Mouse (Mus musculus) intestine, postnatal 0 days (tissue): ENCODE measurements at regions not wholly inside any gene's neighbourhood (a gene's known extent, or its start where the extent isn't known, plus 50 kb on each side); places are given as distances from the start of the nearest gene placed in this dataset.

ENCODE experiments used
- ATAC-seq: fragments of 200-750 bp; cut with Nextera tagmentation; 2 replicates; pipeline ENCODE4 v1.8.0; 2017; ENCODE audit warnings: mild to moderate bottlenecking, moderate TSS enrichment, moderate library complexity
- H3K27ac ChIP-seq: fragments of 300-500 bp; sonication (generic); 2 replicates; pipeline ENCODE4 v1.5.1; 2014; ENCODE audit warnings: mild to moderate bottlenecking, low read depth, low read length, moderate library complexity
- H3K27me3 ChIP-seq: fragments of 300-500 bp; sonication (generic); replicated peaks from 2 replicates; pipeline ENCODE4 v1.6.1; 2014; ENCODE audit warnings: low read length, mixed read lengths; ENCODE audit not compliant: control insufficient read depth, insufficient read depth
- H3K36me3 ChIP-seq: fragments of 300-500 bp; sonication (generic); 2 replicates; pipeline ENCODE4 v1.6.1; 2014; ENCODE audit warnings: mild to moderate bottlenecking, moderate library complexity; ENCODE audit not compliant: control insufficient read depth, insufficient read depth
- H3K4me1 ChIP-seq: fragments of 300-500 bp; sonication (generic); replicated peaks from 2 replicates; pipeline ENCODE4 v1.6.1; 2014; ENCODE audit warnings: antibody characterized with exemption, low read length, mixed read lengths; ENCODE audit not compliant: control insufficient read depth, insufficient read depth
- H3K4me2 ChIP-seq: fragments of 300-500 bp; sonication (generic); replicated peaks from 2 replicates; pipeline ENCODE4 v1.6.1; 2014; ENCODE audit warnings: low read depth, mild to moderate bottlenecking, moderate library complexity
- H3K4me3 ChIP-seq: fragments of 300-500 bp; sonication (generic); 2 replicates; pipeline ENCODE4 v1.5.1; 2014; ENCODE audit warnings: low read depth, low read length
- H3K9ac ChIP-seq: fragments of 300-500 bp; sonication (generic); 2 replicates; pipeline ENCODE4 v1.6.1; 2014; ENCODE audit warnings: mild to moderate bottlenecking, low read depth, low read length
- H3K9me3 ChIP-seq: fragments of 300-500 bp; sonication (generic); 2 replicates; pipeline ENCODE4 v1.6.1; 2016; ENCODE audit warnings: mixed run types; ENCODE audit not compliant: control insufficient read depth
- CTCF ChIP-seq: sonication (generic); IDR thresholded peaks from 2 replicates; pipeline ENCODE4 v1.5.1; 2016; ENCODE audit warnings: low read depth, mild to moderate bottlenecking, control low read depth, antibody characterized with exemption, moderate library complexity
- WGBS: fragments of 180-500 bp; shearing (Covaris S2); extraction: QIAGEN DNeasy Blood & Tissue Kit; methylation state at CpG from one replicate; pipeline ENCODE4 v1.1.7; 2014; 5-methylcytosine and 5-hydroxymethylcytosine counted together

- H3K4me1 ChIP-seq: no peaks in the 10 kb centered on the region
- H3K4me2 ChIP-seq: no peak overlapping the region
- H3K9ac ChIP-seq: no peak overlapping the region
- H3K27ac ChIP-seq: no peak overlapping the region
- ATAC-seq: no peak
- H3K4me3 ChIP-seq: no peak overlapping the region
- H3K36me3 ChIP-seq: no peaks in the 10 kb centered on the region
- no peak for TF ChIP-seq CTCF
- H3K9me3 ChIP-seq: no peaks in the 10 kb centered on the region
- H3K27me3 ChIP-seq: no peaks in the 10 kb centered on the region
Measured at GRCm38 (mm10) chr12:48929035-48929434, 453.4 kb upstream of the Foxg1 start.

GRCm38 (mm10) chr12:48946505-48946904 lies 436.0 kb upstream of the Foxg1 start:
- Histone ChIP-seq H3K4me3 (no peak overlapping the region), H3K9ac (no peak overlapping the region), H3K27me3 (no peaks in the 10 kb centered on the region), H3K9me3 (no peaks in the 10 kb centered on the region), H3K4me1 (no peaks in the 10 kb centered on the region), H3K4me2 (no peak overlapping the region), H3K27ac (no peak overlapping the region), H3K36me3 (no peaks in the 10 kb centered on the region)
- TF ChIP-seq CTCF: peak; percentile 14; the same call in 1 of the 2 replicates
- no peak for ATAC-seq

GRCm38 (mm10) chr12:48959289-48960005 lies 423.0 kb upstream of the Foxg1 start:
- no peaks in the 10 kb centered on the region for H3K9me3 ChIP-seq
- H3K36me3 ChIP-seq: no peaks in the 10 kb centered on the region
- no peak for TF ChIP-seq CTCF
- H3K4me1 ChIP-seq: no peaks in the 10 kb centered on the region
- H3K4me3 ChIP-seq: no peak overlapping the region
- H3K4me2 ChIP-seq: no peak overlapping the region
- ATAC-seq: no peak
- no peaks in the 10 kb centered on the region for H3K27me3 ChIP-seq
- WGBS: 56% methylated on average over 6 of the region's 6 CpGs
- H3K27ac ChIP-seq: no peak overlapping the region
- H3K9ac ChIP-seq: no peak overlapping the region

- Histone ChIP-seq H3K27me3 (no peaks in the 10 kb centered on the region), H3K4me3 (no peak overlapping the region), H3K4me1 (no peaks in the 10 kb centered on the region), H3K9ac (no peak overlapping the region), H3K27ac (no peak overlapping the region), H3K4me2 (no peak overlapping the region), H3K9me3 (no peaks in the 10 kb centered on the region), H3K36me3 (no peaks in the 10 kb centered on the region)
- ATAC-seq: no peak
- TF ChIP-seq CTCF: no peak
- 70% methylated on average over 4 of the region's 4 CpGs for WGBS
Measured at GRCm38 (mm10) chr12:48960056-48960455, 422.4 kb upstream of the Foxg1 start.

GRCm38 (mm10) chr12:48963451-48963850 lies 419.0 kb upstream of the Foxg1 start:
- WGBS: 89% methylated on average over 3 of the region's 3 CpGs
- H3K27me3 ChIP-seq: no peaks in the 10 kb centered on the region
- no peak for ATAC-seq
- H3K4me3 ChIP-seq: no peak overlapping the region
- TF ChIP-seq CTCF: no peak
- H3K9ac ChIP-seq: no peak overlapping the region
- no peak overlapping the region for H3K4me2 ChIP-seq
- no peak overlapping the region for H3K27ac ChIP-seq
- no peaks in the 10 kb centered on the region for H3K36me3 ChIP-seq
- no peaks in the 10 kb centered on the region for H3K9me3 ChIP-seq
- no peaks in the 10 kb centered on the region for H3K4me1 ChIP-seq
